Mouse (Mus musculus) mature B cell (primary cell): Measurements from ENCODE around the gene Apba2.

Experiments used
- in situ Hi-C: fragments of 300-500 bp; cut with MboI; formaldehyde crosslinking; loops from 2 replicates; pipeline ENCODE4 v1.14.3; 2019

Apba2 gene

GRCm38 (mm10) chr7:64656787-64657186 is 155.3 kb downstream of the Apba2 start:
- in situ Hi-C loops, result no loop called here

- in situ Hi-C loops, result no loop called here
These were observed 157.4 kb downstream of the Apba2 start for GRCm38 (mm10) chr7:64658914-64659313.

GRCm38 (mm10) chr7:64659328-64659727 is 157.8 kb downstream of the Apba2 start:
- in situ Hi-C loops, result no loop called here

GRCm38 (mm10) chr7:64662506-64662905 is 161.0 kb downstream of the Apba2 start:
- in situ Hi-C loops, result no loop called here

GRCm38 (mm10) chr7:64663600-64663999 is 162.1 kb downstream of the Apba2 start:
- in situ Hi-C loops, result no loop called here

GRCm38 (mm10) chr7:64665120-64665519 is 163.6 kb downstream of the Apba2 start:
- in situ Hi-C loops, result no loop called here

- in situ Hi-C loops, result no loop called here
These were observed 164.3 kb downstream of the Apba2 start for GRCm38 (mm10) chr7:64665716-64666298.

- in situ Hi-C loops, result no loop called here
These were observed 166.5 kb downstream of the Apba2 start for GRCm38 (mm10) chr7:64667959-64668358.

- in situ Hi-C loops, result no loop called here
These were observed 178.4 kb downstream of the Apba2 start for GRCm38 (mm10) chr7:64679771-64680479.

- in situ Hi-C loops, result no loop called here
These were observed 183.4 kb downstream of the Apba2 start for GRCm38 (mm10) chr7:64684893-64685292.

- in situ Hi-C loops, result no loop called here
These were observed 186.8 kb downstream of the Apba2 start for GRCm38 (mm10) chr7:64688115-64688817.

- in situ Hi-C loops, result no loop called here
These were observed 190.3 kb downstream of the Apba2 start for GRCm38 (mm10) chr7:64691831-64692230.

GRCm38 (mm10) chr7:64694937-64695336 is 193.4 kb downstream of the Apba2 start:
- in situ Hi-C loops, result no loop called here

GRCm38 (mm10) chr7:64696521-64697281 is 195.2 kb downstream of the Apba2 start:
- in situ Hi-C loops, result no loop called here

GRCm38 (mm10) chr7:64697791-64698337 is 196.4 kb downstream of the Apba2 start:
- in situ Hi-C loops, result no loop called here

- in situ Hi-C loops, result no loop called here
These were observed 202.6 kb downstream of the Apba2 start for GRCm38 (mm10) chr7:64704060-64704595.

- in situ Hi-C loops, result no loop called here
These were observed 206.7 kb downstream of the Apba2 start for GRCm38 (mm10) chr7:64708176-64708575.

- in situ Hi-C loops, result no loop called here
These were observed 208.2 kb downstream of the Apba2 start for GRCm38 (mm10) chr7:64709520-64710262.

GRCm38 (mm10) chr7:64716286-64716685 is 214.8 kb downstream of the Apba2 start:
- in situ Hi-C loops, result no loop called here

- in situ Hi-C loops, result no loop called here
These were observed 221.8 kb downstream of the Apba2 start for GRCm38 (mm10) chr7:64723313-64723712.

- in situ Hi-C loops, result no loop called here
These were observed 222.9 kb downstream of the Apba2 start for GRCm38 (mm10) chr7:64724409-64724808.
